Mouse (Mus musculus) hindlimb bud, embryonic 11.5 days (tissue): ENCODE results near the gene Tcta.
"Not testable (repeated sequence)": the region's sequence is repeated elsewhere in the genome, so short reads cannot be mapped to it uniquely, and the experiment has no call there.

Experiments used
- DNase-seq: peaks from one replicate; pipeline ENCODE4 v3.0.0-alpha.2; 2012; ENCODE audit warnings: low read depth, low spot score; ENCODE audit errors: extremely low spot score

The Tcta gene

DNA sequence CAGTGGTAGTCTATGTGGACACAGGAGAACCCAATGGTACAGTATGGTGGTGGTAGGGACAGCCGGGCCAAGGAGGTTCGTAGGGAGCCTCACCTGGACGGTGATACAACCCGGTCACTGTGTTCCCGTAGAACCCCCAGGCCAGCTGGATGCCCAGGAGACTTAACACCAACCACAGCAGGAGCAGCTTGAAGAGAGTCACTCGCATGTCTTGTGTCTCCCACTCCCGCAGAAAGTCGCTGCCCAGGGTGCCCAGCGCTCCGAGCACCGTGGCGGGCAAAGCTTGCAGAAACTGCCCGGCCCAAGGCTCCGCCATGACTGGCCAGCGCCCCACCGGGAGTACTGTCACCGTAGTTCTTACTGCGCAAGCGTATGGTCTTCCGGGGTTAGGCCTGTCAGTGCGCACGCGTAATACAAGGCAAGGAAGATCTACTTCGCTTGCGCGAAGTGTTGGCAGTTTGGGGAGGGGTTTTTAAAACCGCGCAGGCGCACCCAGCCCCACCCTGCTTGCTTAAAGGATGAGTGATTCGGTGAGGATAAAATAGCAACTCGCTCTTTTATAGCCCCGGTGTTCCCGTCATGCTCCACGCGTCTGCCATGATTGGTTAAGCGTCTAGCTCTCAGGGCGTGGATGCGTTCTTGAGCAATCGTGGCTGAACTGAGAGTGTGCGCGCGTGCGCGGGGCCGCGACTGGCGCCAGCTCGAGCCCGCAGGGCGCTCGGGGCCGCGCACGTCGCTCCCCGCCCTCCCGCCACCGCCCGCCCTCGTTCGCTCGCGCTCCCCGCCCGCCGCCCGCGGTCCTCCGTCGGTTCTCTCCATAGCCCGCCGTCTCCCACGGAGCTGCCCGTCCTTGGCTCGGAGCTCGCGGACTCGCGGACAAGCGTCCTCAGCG, at the start of gene Tcta, which contains the start of gene Rhoa:
Gene Tcta, minus strand, starts transcription at position 532 of the 892 bp plus-strand sequence.
Gene Rhoa, plus strand, starts transcription at position 501 of the 892 bp plus-strand sequence.
- peak; percentile 99 for DNase-seq

DNA sequence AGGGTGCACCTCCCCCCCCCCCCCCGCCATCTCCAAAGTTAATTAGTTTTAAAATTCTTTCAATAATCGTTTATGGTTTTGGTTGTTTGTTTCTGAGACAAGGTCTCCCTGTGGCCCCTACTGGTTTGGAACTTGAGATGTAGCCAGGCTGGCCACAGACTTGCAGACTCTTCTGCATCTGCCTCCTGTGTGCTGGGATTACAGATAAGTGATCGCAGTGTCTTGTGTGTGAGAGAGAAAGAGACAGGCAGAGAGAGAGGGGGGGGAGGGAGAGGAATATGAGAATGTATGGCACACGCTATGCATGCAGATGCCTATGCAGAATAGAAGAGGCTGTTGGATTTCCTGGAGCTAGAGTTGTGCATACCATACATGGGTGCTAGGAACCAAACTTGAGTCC, 43.8 kb upstream of the Tcta start:
- DNase-seq, result no peak

DNA sequence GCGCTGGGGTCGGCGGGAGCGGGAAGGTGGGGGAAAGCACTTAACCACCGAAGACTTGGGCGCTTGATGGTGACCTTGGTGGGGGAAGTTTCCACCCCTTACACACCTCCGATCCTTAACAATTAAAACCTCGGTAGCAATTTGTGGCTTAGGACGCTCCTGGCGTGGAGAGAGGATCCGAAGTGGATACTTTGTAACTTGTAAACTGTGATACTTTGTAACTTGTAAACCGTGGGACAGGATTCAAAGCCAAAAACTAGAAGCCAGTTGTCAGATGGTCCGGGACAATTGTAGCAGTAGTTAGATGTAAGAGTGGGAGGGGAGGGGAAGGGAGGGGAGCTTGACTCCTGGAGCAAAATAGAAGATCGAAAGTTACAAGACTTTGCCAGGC, 42.3 kb upstream of the Tcta start:
- no peak for DNase-seq

DNA sequence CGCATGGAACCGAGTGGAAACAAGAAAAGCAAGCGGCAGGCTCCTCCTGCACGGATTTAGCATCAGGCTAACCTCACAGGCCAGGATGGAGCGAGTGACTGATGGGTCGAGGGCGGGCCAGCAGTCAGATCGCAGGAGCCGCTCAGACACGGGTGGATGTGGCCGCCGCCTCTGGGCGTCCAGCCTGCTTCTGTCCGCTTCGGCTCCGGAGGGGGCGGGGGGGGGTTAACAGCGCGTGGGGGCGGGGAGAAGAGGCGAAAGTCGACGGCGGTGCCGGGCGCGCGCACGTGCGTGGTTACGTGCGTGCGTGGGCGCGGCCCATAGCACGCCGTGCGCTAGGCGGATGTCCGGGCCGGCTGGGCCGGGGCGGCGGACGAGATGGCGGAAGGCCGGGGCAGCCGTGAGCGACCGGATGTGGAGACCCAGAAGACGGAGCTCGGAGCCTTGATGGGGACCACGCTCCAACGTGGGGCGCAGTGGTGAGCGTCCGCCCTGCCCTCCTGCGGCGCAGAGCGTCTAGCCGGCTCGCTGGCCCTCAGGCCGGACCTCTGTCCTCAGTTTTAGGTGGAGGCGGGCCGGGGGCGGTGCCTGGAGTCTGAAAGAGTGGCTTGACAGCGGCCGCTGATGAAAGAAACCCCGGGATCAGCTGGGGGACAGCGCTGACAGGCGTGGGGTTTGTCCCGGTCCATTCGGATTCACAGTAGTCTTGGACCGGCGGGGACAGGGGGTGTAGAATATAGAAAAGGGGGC, 41.8 kb upstream of the Tcta start, which contains the start of gene Usp4:
Gene Usp4, plus strand, starts transcription at position 314 of the 750 bp plus-strand sequence.
- DNase-seq, result no peak

DNA sequence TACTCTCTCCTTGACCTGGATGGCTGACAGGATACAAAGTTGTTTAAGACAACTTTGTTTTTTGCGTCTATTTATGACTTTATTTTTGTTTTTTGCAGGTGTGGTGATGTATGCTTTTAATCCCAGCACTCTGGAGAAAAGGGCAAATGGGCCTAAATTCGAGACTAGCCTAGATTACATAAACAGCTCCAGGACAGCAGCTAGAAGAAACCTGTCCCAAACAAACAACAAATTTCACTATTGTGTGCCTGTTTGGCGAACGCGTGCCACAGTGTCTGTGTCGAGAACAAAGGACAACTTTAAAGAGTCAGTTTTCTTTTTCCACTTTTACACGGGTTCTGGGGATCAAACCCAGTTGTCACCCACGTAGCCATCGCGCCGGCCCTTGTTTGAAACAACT, 41.1 kb upstream of the Tcta start:
- DNase-seq, result no peak

DNA sequence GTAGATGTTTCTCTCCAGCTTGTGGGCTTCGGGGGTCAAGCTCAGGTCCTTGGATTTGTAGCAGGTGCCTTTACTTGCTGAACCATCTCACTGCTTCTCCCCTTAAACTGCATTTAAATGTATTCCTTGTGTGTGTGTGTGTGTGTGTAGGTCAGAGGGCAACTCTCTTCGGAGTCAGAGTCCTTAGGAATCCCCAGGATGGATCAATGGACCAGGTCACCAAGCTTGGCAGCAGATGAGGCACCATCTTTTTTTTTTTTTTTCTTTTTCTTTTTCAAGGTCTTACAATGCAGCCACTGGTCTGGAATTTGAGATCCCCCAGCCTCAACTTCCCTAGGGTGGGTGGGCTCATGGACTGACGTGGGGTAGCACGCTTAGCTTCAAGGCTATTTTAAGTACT, 38.5 kb upstream of the Tcta start:
- no peak for DNase-seq

DNA sequence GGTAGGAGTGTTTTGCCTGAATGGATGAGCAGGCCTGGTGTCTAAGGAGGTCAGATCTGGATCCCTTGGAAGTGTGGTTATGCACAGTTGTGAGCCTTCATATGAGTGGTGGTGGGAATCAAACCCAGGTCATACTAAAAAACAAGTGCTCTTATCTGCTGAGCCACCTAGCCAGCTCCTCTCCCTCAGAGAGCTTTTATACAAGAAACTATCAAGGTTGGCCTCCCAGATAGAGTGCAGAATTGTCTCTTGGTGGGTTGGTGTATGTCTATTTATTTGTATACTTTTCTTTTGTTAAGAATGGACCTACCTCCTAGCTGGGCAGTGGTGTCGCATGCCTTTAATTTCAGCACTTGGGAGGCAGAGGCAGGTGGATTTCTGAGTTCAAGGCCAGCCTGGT, 37.9 kb upstream of the Tcta start:
- DNase-seq, result no peak

DNA sequence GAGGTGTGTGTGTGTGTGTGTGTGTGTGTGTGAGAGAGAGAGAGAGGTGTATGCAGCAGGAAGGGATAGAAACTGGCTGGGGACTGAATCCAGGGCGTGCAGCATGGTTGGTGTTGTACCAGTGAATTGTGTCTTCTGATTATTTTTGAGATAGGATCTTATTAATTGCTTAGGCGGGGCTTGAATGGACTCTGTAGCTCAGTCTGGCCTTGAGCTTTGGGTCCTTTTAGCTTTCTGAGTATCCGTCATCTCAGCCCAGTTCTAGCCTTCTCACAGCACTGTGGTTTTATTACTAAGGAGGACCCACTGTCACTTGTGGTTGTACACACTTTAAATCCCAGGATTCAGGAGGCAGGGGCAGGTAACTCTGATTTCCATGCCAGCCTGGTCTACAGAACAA, 37.4 kb upstream of the Tcta start:
- DNase-seq, result no peak

DNA sequence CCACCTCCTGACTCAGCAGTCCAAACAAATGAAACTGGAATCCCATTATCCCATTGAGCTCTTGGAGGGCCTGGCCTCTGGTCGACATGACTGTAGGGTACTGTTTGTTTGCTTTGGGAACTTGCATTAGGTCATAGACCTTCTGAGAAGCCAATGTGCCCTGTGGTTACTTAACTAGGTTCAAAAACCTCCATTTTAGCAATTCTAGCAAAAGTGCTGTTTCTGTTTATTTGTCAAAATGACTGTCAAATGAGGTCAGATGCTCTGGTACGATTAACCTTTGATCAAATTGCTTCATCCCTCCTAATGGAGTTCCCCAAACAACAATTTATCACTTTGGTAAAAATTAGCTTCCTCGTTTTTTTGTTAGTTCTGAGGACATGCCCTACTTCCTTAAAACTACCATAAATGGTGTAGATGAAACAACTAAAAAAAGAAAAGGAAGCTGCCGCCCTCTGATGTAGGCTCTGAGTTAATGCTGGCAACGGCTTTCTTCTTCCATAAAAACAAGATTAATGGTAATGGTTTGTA, 36.4 kb upstream of the Tcta start:
- no peak for DNase-seq

DNA sequence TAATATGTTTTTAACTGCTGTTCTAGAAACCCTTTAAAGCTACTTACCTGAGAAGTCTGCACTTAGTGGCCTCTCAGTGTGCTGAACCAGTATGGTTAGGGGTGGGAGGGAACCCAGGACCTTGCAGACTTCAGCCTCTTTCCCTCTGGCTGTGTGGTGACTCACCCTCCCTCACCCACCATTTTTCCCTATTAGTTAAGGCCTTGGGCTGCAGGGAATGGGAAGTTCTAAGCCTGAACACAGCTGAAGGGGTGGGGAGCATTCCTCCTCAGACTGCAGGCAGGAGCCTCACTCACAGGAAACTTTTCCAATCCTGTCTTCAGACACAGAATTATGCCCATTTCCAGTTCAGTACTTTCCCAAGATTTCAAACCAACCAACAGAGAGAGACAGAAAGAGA, 35.8 kb upstream of the Tcta start:
- DNase-seq, result no peak

DNA sequence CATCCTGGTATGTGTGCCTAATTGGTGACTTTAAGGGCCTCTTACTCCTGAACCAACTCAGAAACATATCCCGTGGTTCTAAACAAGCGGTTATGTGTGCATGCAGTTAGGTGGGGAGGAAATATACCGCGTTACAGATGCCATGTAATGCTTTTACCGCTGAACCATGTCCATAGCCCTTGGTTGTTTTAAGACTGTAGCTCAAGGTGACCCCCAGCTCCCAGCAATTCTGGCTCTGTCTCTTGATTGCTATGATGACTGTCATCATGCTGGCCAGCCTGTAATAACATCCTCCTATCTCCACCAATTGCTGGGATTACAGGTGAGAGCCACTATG, 35.1 kb upstream of the Tcta start:
- no peak for DNase-seq

DNA sequence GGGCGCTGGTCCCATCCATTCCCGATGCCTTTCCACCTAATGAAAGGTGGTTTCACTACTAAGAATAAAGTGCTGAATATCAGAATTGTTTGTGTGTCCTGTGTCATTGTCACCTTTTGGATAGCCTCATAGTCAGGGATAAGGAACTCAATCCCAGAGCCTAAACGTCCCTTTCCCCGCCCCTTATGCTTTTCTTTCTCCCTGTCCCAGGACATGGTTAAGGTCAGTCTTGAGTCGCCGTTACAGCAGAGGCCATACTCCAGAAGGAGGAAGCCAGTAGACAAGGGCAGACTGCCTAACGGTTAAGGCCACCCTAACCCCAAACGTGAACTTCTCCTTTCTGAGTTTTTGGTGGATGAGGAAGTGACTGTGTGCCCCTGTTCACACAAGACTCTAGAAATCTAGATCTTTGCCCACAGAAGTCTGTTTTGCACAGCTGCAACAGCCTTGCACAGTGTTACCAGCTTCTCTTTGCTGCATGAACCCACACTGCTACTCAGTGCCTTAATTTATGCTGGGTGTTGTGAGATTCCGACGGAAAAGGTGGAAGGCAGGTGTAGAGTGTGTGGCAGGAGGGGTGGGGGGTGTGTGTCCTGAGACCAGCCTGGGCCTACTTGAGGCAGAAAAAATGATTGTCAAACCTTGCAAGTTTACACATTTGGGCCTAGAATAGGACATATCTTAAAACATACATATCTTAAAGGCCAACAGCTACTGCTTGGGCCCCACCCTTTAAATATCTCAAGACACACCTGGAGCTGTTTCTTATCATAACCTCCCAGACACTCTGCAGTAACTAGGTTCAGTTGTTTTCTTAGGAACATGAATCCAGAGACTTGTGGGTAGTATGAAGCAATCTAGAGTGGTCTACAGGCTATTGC, 34.5 kb upstream of the Tcta start:
- DNase-seq, result no peak

DNA sequence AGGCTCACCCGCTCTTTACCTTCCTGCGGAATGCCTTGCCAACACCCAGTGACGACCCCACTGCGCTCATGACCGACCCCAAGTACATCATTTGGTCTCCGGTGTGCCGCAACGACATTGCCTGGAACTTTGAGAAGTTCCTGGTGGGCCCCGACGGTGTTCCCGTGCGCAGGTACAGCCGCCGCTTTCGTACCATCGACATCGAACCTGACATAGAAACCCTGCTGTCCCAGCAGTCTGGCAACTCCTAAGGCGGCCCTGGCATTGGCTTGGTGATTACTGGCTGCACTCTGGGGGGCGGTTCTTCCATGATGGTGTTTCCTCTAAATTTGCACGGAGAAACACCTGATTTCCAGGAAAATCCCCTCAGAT, 33.9 kb upstream of the Tcta start:
- no peak for DNase-seq

DNA sequence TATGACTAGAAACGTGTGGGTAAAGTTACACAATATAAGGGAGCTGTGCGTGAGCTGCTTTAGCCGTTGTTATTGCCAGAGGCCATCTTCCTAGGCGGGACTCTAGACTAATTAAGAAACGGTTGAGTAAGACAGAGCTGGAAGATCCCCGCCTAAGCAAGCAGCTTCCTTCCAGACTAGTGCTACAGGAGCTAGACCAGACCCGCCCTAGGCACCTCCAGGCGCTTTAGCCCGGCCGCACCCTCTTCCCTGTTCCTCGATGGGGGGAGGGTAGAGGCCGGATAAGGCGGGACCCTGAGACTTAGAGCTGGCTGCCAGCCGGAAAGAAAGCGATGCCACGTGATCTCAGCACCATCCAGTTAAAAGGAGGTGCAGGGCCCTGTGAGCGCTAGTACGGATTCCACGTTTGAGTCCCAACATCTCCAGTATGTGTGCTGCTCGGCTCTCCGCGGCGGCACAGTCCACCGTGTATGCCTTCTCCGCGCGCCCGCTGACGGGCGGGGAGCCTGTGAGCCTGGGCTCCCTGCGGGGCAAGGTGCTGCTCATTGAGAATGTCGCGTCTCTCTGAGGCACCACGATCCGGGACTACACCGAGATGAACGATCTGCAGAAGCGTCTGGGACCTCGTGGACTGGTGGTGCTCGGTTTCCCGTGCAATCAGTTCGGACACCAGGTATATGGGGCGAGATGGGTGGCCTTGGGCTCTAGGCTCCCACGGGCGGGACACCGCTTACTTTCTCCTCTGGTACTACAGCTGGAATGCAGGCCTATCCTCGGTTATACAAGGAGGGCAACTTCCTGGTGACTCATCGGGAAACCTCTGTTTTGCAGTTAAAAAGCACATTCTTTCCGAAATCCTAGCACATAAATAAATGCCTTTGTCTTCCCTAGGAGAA, 33.2 kb upstream of the Tcta start, which contains the start of gene Gpx1:
Gene Gpx1, plus strand, starts transcription at position 18 of the 896 bp plus-strand sequence.
- peak; percentile 82 for DNase-seq

DNA sequence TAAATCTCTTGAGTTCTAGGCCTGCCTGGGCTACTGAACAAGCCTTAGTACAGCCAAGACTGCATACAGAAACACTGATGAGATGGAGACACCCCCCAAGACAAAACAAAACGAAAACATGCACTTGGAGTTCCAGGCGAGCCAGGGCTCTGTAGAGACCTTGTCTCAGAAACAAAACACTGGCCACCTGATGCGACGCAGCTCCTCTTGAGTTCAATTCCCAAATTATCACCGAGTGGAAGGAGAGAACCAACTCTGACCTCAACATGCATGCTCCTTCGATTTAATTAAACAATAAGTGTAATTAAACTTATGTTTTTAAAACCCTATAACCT, 32.6 kb upstream of the Tcta start:
- DNase-seq, result no peak

DNA sequence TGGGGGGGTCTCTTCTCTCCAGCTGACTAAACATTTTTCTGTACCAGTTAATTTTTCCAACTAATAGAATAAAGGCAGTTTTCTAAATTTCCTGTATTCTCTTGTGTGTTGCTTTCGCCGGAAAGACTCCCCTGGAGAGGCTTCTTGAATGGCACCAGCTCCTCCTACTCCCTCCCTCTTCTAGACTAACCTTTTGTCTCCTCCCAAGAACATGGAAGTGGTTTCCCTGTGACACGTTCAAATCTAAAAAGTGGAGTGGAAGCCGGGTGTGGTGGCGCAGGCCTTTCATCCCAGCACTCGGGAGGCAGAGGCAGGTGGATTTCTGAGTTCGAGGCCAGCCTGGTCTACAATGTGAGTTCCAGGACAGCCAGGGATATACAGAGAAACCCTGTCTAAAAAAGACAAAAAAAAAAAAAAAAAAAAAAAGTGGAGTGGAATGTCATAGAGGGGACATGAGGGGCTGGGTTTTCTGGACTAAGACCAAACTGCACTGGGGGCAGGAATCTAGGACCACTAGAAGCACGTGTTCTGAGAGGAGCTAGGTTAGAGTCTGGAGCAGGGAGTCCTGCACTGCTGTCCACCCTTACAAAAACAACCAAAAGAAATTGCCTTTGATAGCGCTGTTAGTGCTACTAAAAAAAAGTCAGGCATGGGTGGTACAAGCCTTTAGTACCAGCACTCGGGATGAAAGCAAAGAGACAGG, 32.0 kb upstream of the Tcta start:
- DNase-seq, result no peak

DNA sequence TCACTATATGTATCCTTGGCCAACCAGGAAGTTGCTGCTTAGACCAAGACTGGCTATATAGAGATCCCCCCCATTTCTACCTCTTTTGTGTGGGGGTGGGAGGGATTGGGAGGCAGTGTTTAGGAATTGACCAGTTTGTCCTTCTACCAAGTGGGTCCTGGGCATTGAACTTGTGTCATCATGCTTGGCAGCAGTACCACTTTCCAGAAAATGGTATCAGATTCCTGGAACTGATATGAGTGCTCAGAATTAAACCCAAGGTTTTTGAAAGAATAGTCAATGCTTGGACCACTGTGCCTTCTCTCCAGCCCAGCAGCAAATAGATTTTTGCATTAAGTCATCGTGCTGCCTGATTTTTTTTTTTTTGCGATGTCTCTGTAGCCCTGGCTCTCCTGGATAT, 19.9 kb upstream of the Tcta start:
- DNase-seq, result no peak

DNA sequence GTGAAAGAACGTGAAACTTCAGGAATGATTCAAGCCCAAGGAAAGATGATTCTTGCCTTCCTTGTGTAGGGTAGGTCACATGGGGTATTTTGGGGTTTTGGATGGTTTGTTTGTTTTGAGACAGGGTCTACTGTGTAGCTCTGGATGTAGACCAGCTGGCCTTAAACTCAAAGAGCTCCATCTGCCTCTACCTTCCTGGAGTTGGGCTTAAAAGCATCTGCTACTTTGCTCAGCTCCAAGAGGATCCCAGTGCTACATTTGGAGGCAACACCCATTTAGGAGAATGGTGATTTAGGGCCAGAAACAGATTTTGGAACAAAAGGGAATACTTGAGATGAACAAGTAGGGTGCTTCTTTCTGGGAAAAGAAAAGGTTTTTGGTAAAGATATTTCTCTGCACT, 18.8 kb upstream of the Tcta start:
- DNase-seq, result no peak

DNA sequence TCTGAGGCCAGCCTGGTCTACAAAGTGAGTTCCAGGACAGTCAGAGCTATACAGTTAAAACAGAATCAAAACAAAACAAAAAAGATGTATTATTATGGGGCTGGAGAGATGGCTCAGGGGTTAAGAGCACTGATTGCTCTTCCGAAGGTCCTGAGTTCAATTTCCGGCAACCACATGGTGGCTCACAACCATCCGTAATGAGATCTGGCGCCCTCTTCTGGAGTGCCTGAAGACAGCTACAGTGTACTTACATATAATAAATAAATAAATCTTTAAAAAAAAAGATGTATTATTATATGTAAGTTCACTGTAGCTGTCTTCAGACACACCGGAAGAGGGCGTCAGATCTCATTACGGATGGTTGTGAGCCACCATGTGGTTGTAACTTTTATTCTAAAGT, 16.1 kb upstream of the Tcta start:
- DNase-seq, result not testable (repeated sequence)

DNA sequence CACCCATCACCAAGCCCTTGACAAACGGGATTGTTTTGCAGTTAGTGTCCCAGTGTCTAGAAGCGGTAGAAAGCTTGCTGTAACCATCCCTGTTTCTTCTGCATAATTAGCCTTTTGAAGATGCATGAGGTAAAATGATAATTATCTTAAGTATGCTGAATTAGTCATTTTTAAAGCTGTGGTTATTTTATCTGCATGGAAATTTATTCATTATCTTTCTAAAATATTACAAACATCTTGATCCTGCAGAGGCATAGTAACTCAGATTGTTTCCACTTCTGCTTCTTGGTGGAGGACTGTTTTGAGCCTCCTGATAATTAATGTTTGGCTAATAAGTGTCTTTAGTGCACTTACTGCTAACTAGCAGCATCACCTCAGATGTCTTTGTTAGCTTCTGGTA, 12.5 kb upstream of the Tcta start:
- no peak for DNase-seq
